Mouse (Mus musculus): ENCODE data around the gene Cend1. TPM values are rescaled to one million over a fixed set of nuclear protein-coding genes. Genes with fewer than 3 reads are reported as not detected.

Cend1 gene
- polyA plus RNA-seq, 1 experiment from 2014 or later: 111 TPM

DNA sequence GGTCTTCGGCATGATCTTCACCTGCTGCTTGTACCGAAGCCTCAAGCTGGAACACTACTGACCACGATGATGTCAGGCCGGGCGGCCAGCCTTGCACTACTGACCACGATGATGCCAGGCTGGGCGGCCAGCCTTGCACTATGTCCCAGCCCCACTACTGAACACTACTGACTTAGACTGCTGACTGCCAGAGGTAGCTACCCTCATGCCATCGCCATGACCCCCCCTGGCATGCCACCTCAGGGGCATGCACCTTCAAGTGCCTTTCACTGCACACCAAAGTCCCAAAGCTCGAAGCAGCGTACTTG lies 41.3 kb upstream of the Cend1 start:
- ATAC-seq (ENCODE audit: low read depth): no peak
- WGBS: 92% methylated on average over 10 of the region's 10 CpGs
- Histone ChIP-seq H3K36me3 (peaks cover 34% of the 10 kb centered on the region), H3K9ac (no peak overlapping the region), H3K27me3 (peaks cover 16% of the 10 kb centered on the region), H3K4me1 (replicated peaks) (peaks cover 64% of the 10 kb centered on the region), H3K9me3 (no peaks in the 10 kb centered on the region), H3K4me2 (no peak overlapping the region), H3K4me3 (no peak overlapping the region), H3K27ac (replicated peaks) (no peak overlapping the region)

DNA sequence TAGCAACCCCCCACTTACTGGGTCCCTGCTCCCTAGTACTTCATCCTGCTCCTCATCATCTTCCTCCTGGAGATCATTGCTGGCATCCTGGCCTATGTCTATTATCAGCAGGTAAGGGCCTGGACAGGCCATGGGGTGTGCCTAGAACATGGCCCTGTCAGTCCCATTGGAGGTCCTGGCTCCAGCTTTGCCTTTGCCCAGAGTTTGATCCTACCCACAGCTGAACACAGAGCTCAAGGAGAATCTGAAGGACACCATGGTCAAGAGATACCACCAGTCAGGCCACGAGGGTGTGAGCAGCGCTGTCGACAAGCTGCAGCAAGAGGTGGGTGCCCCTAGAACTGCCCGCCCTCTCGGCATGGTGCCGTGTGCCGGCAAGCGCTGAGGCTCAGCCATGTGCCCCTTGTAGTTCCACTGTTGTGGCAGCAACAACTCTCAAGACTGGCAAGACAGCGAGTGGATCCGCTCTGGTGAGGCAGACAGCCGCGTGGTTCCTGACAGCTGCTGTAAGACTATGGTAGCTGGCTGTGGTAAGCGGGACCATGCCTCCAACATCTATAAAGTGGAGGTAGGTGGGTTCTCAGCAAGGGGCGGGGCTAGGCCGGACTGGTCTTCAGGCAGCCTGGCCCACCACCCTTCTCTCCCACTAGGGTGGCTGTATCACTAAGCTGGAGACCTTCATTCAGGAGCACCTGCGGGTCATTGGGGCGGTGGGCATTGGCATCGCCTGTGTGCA lies 40.8 kb upstream of the Cend1 start:
- Histone ChIP-seq H3K4me1 (replicated peaks) (peaks cover 63% of the 10 kb centered on the region), H3K36me3 (peaks cover 34% of the 10 kb centered on the region), H3K27ac (replicated peaks) (0 out of 2 replicates have a peak overlapping the region, but pooled peaks have one; percentile 94), H3K9me3 (no peaks in the 10 kb centered on the region), H3K4me2 (peak overlapping the region; percentile 75), H3K27me3 (peaks cover 20% of the 10 kb centered on the region), H3K4me3 (0 out of 2 replicates have a peak overlapping the region, but pooled peaks have one; percentile 61), H3K9ac (peak overlapping the region; percentile 81)
- ATAC-seq (ENCODE audit: low read depth): no peak
- WGBS: 91% methylated on average over 18 of the region's 18 CpGs

DNA sequence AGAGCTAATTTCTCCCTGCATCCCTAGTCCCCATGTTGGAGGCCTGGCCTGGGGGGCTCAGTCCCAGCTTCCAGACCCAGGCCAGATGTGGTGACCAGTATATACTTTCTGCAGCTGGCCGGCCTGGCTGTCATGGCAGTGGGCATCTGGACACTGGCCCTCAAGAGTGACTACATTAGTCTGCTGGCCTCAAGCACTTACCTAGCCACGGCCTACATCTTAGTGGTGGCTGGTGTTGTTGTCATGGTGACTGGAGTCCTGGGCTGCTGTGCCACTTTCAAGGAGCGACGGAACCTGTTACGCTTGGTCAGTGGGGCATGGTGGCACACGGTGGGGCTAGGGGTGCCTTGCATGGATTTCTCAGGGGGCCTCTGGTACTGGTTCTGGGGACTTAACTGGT lies 40.1 kb upstream of the Cend1 start:
- H3K4me1 ChIP-seq (replicated peaks): peaks cover 67% of the 10 kb centered on the region
- ATAC-seq (ENCODE audit: low read depth): no peak
- no peaks in the 10 kb centered on the region for H3K9me3 ChIP-seq
- peak overlapping the region; percentile 75 for H3K4me2 ChIP-seq
- 79% methylated on average over 6 of the region's 6 CpGs for WGBS
- peaks cover 27% of the 10 kb centered on the region for H3K27me3 ChIP-seq
- peaks cover 34% of the 10 kb centered on the region for H3K36me3 ChIP-seq
- peak overlapping the region; percentile 94 for H3K27ac ChIP-seq (replicated peaks)
- peak overlapping the region; percentile 81 for H3K9ac ChIP-seq
- peak overlapping the region; percentile 61 for H3K4me3 ChIP-seq

DNA sequence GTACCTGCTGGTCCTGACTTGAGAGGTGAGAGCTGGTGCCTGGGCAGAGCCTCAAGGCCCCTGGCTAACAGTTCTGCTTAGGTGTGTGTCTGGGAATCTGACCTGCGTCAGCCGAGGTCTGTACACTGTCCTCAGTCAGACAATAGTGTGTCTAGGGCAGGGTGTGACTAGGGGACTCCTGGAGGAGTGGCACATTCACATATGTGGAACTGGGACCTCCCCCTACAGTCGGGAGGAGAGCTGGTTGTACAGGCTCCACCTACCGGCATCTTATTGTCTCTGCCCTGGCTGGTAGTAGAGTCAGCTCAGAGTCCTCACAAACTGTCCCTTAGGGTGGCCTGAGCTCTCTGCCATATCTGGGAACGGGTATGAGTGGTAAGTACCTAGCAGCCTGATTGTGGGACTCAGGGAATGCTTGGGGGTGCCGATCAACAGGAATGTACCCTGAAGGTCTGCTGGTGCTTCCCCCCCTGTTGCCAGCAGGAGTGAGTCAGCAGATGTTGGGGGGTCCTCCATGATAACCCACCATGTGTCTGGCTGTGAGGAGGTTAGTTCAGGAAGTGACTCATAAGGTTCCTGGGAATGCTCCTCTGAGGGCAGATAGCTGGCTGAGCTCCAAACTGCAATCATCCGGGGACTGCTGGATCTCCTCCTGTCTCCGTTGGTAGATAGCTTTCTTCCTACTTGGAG lies 39.4 kb upstream of the Cend1 start:
- H3K9ac ChIP-seq: peak overlapping the region; percentile 81
- WGBS: 14% methylated on average over 8 of the region's 8 CpGs
- no peaks in the 10 kb centered on the region for H3K9me3 ChIP-seq
- peak overlapping the region; percentile 94 for H3K27ac ChIP-seq (replicated peaks)
- peak overlapping the region; percentile 61 for H3K4me3 ChIP-seq
- peak overlapping the region; percentile 75 for H3K4me2 ChIP-seq
- H3K36me3 ChIP-seq: peaks cover 34% of the 10 kb centered on the region
- peak; percentile 87 for ATAC-seq (ENCODE audit: low read depth)
- H3K4me1 ChIP-seq (replicated peaks): peaks cover 60% of the 10 kb centered on the region
- H3K27me3 ChIP-seq: peaks cover 34% of the 10 kb centered on the region

DNA sequence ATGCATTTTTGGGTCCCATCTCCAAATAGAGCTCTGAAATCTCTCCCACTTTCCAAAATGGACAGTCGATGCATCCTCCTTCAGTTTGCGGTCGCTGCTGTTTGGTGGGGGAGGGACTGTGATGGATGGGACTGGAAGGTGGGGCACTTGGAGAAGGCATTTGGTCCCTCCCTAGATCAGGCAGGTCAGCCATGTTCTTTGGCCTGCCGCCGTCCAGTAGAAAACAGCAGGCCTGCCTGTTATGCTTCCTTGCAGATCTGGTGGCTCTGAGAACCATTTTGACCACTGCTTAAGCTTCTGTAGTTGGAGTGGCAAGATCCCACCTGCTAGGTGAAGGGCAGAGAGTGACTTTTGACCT lies 38.9 kb upstream of the Cend1 start:
- peak overlapping the region; percentile 81 for H3K9ac ChIP-seq
- peak overlapping the region; percentile 94 for H3K27ac ChIP-seq (replicated peaks)
- peak; percentile 17; the same call in 1 of the 2 replicates for ATAC-seq (ENCODE audit: low read depth)
- WGBS: 16% methylated on average over 5 of the region's 5 CpGs
- no peaks in the 10 kb centered on the region for H3K9me3 ChIP-seq
- peak overlapping the region; percentile 75 for H3K4me2 ChIP-seq
- peak overlapping the region; percentile 61 for H3K4me3 ChIP-seq
- H3K27me3 ChIP-seq: peaks cover 39% of the 10 kb centered on the region
- H3K4me1 ChIP-seq (replicated peaks): peaks cover 55% of the 10 kb centered on the region
- H3K36me3 ChIP-seq: peaks cover 34% of the 10 kb centered on the region

DNA sequence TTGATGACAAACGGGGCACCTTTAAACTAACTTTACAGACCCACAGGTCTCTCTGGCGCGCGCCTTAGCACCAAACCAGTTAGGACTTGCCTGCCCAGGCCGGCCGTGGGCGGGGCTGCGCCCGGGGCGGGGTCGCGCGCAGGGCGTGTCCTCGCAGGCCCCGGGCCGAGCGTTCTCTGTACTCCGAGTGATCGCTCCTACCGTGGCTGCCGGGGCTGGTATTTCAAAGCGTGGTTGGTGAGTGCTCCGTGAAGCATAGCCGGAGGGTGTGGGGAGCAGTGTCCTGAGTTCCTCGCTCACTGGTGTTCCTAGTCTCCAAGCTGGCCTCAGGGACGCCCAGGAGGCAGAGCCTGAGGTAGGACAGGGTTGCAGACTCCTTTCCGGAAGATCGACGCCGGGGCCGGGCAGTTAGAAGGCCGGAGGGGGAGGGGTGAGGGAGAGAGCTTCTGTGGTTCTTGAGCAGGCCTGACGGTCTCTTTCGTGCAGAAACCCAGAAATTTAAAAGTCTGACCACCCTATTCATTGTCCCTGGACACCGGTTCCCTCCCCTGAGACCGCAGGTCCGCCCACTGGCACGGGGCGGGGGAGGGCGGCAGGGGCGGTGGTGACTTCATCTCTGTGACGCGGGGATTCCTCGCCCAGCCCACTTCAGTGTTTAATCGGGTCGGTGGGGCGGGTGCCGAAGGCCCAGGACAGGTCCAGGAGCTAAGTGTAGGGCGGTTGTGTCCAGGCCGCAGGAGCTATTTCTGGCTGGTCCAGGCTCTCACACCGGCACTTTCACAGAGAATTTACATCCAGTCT lies 38.1 kb upstream of the Cend1 start, which contains the start of gene Cd151:
TSS of gene Cd151 (plus strand) at position 163 of the 801 bp plus-strand sequence.
- H3K27me3 ChIP-seq: peaks cover 47% of the 10 kb centered on the region
- WGBS: 1% methylated on average over 52 of the region's 52 CpGs
- peak within 1 kb of the TSS; percentile 94 for H3K27ac ChIP-seq (replicated peaks)
- ATAC-seq (ENCODE audit: low read depth): peak; percentile 54
- H3K4me2 ChIP-seq: peak within 1 kb of the TSS; percentile 75
- H3K9me3 ChIP-seq: no peaks in the 10 kb centered on the region
- peak within 1 kb of the TSS; percentile 81 for H3K9ac ChIP-seq
- peak within 1 kb of the TSS; percentile 61 for H3K4me3 ChIP-seq
- H3K4me1 ChIP-seq (replicated peaks): peaks cover 55% of the 10 kb centered on the region
- peaks cover 28% of the 10 kb centered on the region for H3K36me3 ChIP-seq

DNA sequence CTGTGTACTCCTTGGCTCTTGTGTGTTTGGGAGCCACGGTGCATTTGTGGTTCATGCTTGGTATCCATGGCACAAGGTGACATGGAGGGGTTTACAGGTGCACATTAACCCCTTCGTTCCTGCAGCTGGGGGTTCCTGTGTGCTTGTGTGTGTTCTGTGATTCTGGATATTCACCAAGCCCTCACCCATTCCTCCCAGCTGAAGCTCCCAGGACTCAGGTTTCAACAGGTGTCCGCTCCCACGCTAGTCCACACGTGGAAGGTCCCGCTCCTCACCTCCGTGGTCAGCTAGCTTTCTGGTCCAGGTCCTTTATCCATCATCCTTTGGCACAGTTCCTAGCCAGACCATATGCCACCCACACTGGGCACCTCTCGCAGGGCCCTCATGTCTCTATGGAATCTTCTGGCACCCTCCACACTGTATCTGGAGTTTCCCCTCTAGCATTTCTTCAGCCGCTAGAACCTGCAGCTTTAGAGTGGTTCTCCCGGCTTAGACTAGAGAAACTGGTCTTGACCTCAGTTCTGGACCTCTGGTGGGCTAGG lies 37.4 kb upstream of the Cend1 start:
- 61% methylated on average over 10 of the region's 10 CpGs for WGBS
- Histone ChIP-seq H3K36me3 (peaks cover 22% of the 10 kb centered on the region), H3K4me2 (peak overlapping the region; percentile 75), H3K27me3 (peaks cover 54% of the 10 kb centered on the region), H3K27ac (replicated peaks) (no peak overlapping the region), H3K4me3 (peak overlapping the region; percentile 61), H3K9ac (peak overlapping the region; percentile 81), H3K4me1 (replicated peaks) (peaks cover 61% of the 10 kb centered on the region), H3K9me3 (no peaks in the 10 kb centered on the region)
- ATAC-seq (ENCODE audit: low read depth): no peak

DNA sequence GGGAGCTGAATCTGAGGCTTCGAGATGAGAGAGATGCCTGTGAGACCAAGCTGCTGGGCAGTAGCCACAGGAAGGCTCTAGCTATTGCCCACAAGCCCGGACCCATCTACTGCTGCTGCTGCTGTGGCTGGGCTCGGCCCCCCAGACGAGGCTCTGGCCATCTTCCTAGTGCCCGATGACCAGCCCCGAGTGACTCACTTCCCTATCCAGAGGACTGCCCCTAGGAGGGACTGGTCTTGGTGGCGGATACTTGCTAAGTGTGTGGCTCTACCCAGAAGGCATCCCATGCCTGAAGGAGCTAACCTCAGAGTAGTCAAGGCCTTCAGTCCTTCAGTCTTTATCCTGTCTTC lies 36.7 kb upstream of the Cend1 start:
- 78% methylated on average over 7 of the region's 7 CpGs for WGBS
- peaks cover 60% of the 10 kb centered on the region for H3K4me1 ChIP-seq (replicated peaks)
- H3K36me3 ChIP-seq: peaks cover 16% of the 10 kb centered on the region
- H3K27ac ChIP-seq (replicated peaks): no peak overlapping the region
- H3K4me3 ChIP-seq: no peak overlapping the region
- no peak overlapping the region for H3K9ac ChIP-seq
- H3K9me3 ChIP-seq: no peaks in the 10 kb centered on the region
- peaks cover 61% of the 10 kb centered on the region for H3K27me3 ChIP-seq
- no peak for ATAC-seq (ENCODE audit: low read depth)
- no peak overlapping the region for H3K4me2 ChIP-seq

DNA sequence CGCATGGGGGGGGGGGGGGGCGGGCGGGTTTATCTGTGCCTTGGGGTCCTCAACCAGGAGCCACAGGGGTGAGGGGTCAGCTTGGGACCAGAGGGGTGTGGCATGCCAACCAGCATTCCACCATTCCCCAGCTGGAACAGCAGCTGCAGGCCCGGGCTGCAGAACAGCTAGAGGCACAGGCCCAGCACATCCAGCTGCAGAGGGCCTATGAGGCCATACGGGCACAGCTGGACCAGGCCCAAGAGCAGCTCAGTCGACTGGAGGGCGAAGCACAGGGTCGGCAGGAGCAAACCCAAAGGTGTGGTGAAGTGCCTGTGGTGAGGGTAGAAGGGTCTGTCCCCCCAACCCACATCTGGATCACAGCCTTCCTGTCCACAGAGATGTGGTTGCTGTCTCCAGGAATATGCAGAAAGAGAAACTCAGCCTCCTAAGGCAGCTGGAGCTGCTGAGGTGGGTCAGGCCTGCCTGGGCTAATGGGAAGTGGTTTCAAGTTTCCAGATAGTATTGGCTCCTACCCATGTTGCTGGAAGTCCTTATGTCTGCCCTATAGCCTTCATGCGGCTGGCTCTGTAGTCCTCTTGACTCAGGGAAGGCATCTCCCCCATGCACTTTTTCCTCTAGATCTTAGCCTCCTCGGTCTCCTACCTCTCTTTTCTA lies 36.2 kb upstream of the Cend1 start:
- no peak overlapping the region for H3K27ac ChIP-seq (replicated peaks)
- ATAC-seq (ENCODE audit: low read depth): no peak
- H3K9me3 ChIP-seq: no peaks in the 10 kb centered on the region
- peaks cover 56% of the 10 kb centered on the region for H3K4me1 ChIP-seq (replicated peaks)
- H3K36me3 ChIP-seq: peaks cover 11% of the 10 kb centered on the region
- no peak overlapping the region for H3K9ac ChIP-seq
- H3K27me3 ChIP-seq: peaks cover 66% of the 10 kb centered on the region
- no peak overlapping the region for H3K4me2 ChIP-seq
- no peak overlapping the region for H3K4me3 ChIP-seq
- WGBS: 34% methylated on average over 10 of the region's 10 CpGs

DNA sequence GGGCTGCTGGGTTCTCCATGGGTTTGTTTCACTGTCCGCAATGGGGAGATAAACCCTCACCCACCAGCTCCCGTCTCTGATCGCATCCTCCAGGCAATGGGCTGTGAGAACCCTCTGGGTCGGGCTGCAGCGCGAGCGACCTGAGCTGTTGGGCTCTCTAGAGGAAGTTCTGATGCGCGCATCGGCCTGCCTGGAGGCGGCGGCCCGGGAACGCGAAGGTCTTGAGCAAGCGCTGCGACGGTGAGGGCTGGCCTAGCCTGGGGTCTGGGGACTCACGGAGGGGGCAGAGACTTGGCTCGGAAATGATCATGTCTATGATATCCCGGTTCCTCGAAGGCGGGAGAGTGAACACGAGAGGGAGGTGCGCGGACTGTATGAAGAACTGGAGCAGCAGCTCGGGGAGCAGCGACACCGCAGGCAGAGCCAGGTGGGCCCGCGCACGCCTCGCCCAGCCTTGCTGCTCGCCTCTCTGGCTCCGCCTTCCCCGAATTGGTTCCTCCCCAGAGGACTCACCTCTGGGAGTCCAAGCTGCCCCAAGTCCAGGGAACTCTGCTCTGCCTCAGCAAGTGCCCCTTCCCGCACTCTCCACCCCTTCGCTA lies 35.4 kb upstream of the Cend1 start:
- peaks cover 48% of the 10 kb centered on the region for H3K4me1 ChIP-seq (replicated peaks)
- WGBS: 2% methylated on average over 38 of the region's 38 CpGs
- H3K27me3 ChIP-seq: peaks cover 74% of the 10 kb centered on the region

More for the DNA sequence above, 35.4 kb upstream of the Cend1 start:
- peak overlapping the region; percentile 31 for H3K4me2 ChIP-seq
- peak overlapping the region; percentile 8 for H3K4me3 ChIP-seq
- ATAC-seq (ENCODE audit: low read depth): no peak
- H3K36me3 ChIP-seq: peaks cover 10% of the 10 kb centered on the region
- no peaks in the 10 kb centered on the region for H3K9me3 ChIP-seq
- H3K9ac ChIP-seq: peak overlapping the region; percentile 4; the same call in 1 of the 2 replicates
- no peak overlapping the region for H3K27ac ChIP-seq (replicated peaks)
